Mouse (Mus musculus) MEL (cell line): ENCODE measurements at regions not wholly inside any gene's neighbourhood (a gene's known extent, or its start where the extent isn't known, plus 50 kb on each side); places are given as distances from the start of the nearest gene placed in this dataset.

ENCODE experiments used
- CTCF ChIP-seq, 3 experiments: IDR thresholded peaks in 2 of 3; conservative IDR thresholded peaks in 1 of 3; 2 replicates each; pipeline ENCODE4 v1.5.1; 2011 to 2012; ENCODE audit warnings: low read length in 3 of 3, low read depth in 2 of 3, mild to moderate bottlenecking in 2 of 3, improper control_type of control experiment in 1 of 3, inconsistent platforms in 1 of 3, mixed read lengths in 1 of 3, moderate library complexity in 1 of 3; ENCODE audit not compliant: control insufficient read depth in 1 of 3, insufficient read depth in 1 of 3, poor library complexity in 1 of 3, severe bottlenecking in 1 of 3
- EP300 ChIP-seq, 2 experiments: IDR thresholded peaks; 2 replicates each; pipeline ENCODE4 v1.6.1; 2011; ENCODE audit warnings: improper control_type of control experiment in 2 of 2, low read length in 2 of 2, low read depth in 1 of 2, mild to moderate bottlenecking in 1 of 2
- POLR2A ChIP-seq, 2 experiments: IDR thresholded peaks; 2 replicates each; pipeline ENCODE4 v1.6.1; 2011 to 2012; ENCODE audit warnings: low read length in 2 of 2, mild to moderate bottlenecking in 2 of 2, control low read depth in 1 of 2, improper control_type of control experiment in 1 of 2, low read depth in 1 of 2, moderate library complexity in 1 of 2; ENCODE audit not compliant: control insufficient read depth in 1 of 2, insufficient read depth in 1 of 2, poor library complexity in 1 of 2
- RCOR1 ChIP-seq: IDR thresholded peaks from 2 replicates; pipeline ENCODE4 v1.6.1; 2012; ENCODE audit warnings: low read depth, mild to moderate bottlenecking, inconsistent platforms, low read length, improper control_type of control experiment
- USF1 ChIP-seq: IDR thresholded peaks from 2 replicates; pipeline ENCODE4 v1.6.1; 2014; ENCODE audit warnings: low read depth, mild to moderate bottlenecking, inconsistent platforms, low read length, improper control_type of control experiment, moderate library complexity

- TF ChIP-seq EP300 (IDR thresholded peaks at IDR 0.05; ENCODE audit: low read depth in 1 of 2, low read length in 2 of 2) (no peak), CTCF (IDR thresholded peaks at IDR 0.05 in 2 of 3, conservative IDR thresholded peaks at IDR 0.05 in 1 of 3; ENCODE audit: control insufficient read depth in 1 of 3, insufficient read depth in 1 of 3, low read depth in 2 of 3, low read length in 3 of 3, poor library complexity in 1 of 3, severe bottlenecking in 1 of 3) (no peak), POLR2A (IDR thresholded peaks at IDR 0.05; ENCODE audit: control insufficient read depth in 1 of 2, insufficient read depth in 1 of 2, low read depth in 1 of 2, low read length in 2 of 2, poor library complexity in 1 of 2) (no peak), USF1 (no peak), RCOR1 (no peak)
These were observed 194.9 kb downstream of the Teddm3 start for GRCm38 (mm10) chr16:20958905-20959304.
